Mouse (Mus musculus) forebrain, embryonic 14.5 days (tissue): ENCODE data around the gene Psma4. TPM values are rescaled to one million over a fixed set of nuclear protein-coding genes. Genes with fewer than 3 reads are reported as not detected.
"Not testable (repeated sequence)": the region's sequence is repeated elsewhere in the genome, so short reads cannot be mapped to it uniquely, and the experiment has no call there.

Source experiments
- ATAC-seq: fragments of 200-750 bp; cut with Nextera tagmentation; 2 replicates; pipeline ENCODE4 v1.8.0; 2017; ENCODE audit warnings: mild to moderate bottlenecking, moderate library complexity
- DNase-seq: peaks from one replicate; pipeline ENCODE4 v3.0.0-alpha.2; 2015; ENCODE audit warnings: low spot score
- H3K27ac ChIP-seq: fragments of 300-500 bp; sonication (generic); 2 replicates; pipeline ENCODE4 v1.5.1; 2014; ENCODE audit warnings: low read depth, mild to moderate bottlenecking, control low read depth, low read length, moderate library complexity
- H3K27me3 ChIP-seq: fragments of 300-500 bp; sonication (generic); replicated peaks from 2 replicates; pipeline ENCODE4 v1.6.1; 2014; ENCODE audit warnings: low read length, control low read depth, mixed read lengths; ENCODE audit not compliant: control insufficient read depth, insufficient read depth
- H3K36me3 ChIP-seq: fragments of 300-500 bp; sonication (generic); 2 replicates; pipeline ENCODE4 v1.6.1; 2014; ENCODE audit warnings: low read length, control low read depth; ENCODE audit not compliant: control insufficient read depth, insufficient read depth
- H3K4me1 ChIP-seq: fragments of 300-500 bp; sonication (generic); 2 replicates; pipeline ENCODE4 v1.6.1; 2014; ENCODE audit warnings: antibody characterized with exemption, low read length, control low read depth; ENCODE audit not compliant: control insufficient read depth, insufficient read depth
- H3K4me2 ChIP-seq: fragments of 300-500 bp; sonication (generic); 2 replicates; pipeline ENCODE4 v1.6.1; 2014; ENCODE audit warnings: mild to moderate bottlenecking, control low read depth, low read length
- H3K4me3 ChIP-seq: fragments of 300-500 bp; sonication (generic); 2 replicates; pipeline ENCODE4 v1.5.1; 2014; ENCODE audit warnings: low read depth, low read length, control low read depth
- H3K9ac ChIP-seq: fragments of 300-500 bp; sonication (generic); 2 replicates; pipeline ENCODE4 v1.6.1; 2014; ENCODE audit warnings: mild to moderate bottlenecking, low read length, control low read depth, moderate library complexity
- H3K9me3 ChIP-seq: fragments of 300-500 bp; sonication (generic); replicated peaks from 2 replicates; pipeline ENCODE4 v1.6.1; 2016; ENCODE audit warnings: low read length, control low read depth, mixed read lengths; ENCODE audit not compliant: control insufficient read depth
- WGBS: fragments of 180-500 bp; shearing (Covaris S2); extraction: QIAGEN DNeasy Blood & Tissue Kit; methylation state at CpG from one replicate; pipeline ENCODE4 v1.1.7; 2014; 5-methylcytosine and 5-hydroxymethylcytosine counted together
- polyA plus RNA-seq: library from polyadenylated mRNA; unstranded; fragments of >200 nt; fragmentation: Nextera tagmentation; extraction: Ambion mirVana; gene quantifications from 2 replicates; pipeline ENCODE4 v1.2.1, GENCODE M21; 2014

Psma4 gene
- polyA plus RNA-seq, 1 experiment from 2014 or later: 355 TPM

- Histone ChIP-seq H3K4me2 (no peak overlapping the region), H3K36me3 (no peaks in the 10 kb centered on the region), H3K9ac (no peak overlapping the region), H3K27ac (no peak overlapping the region), H3K4me1 (no peaks in the 10 kb centered on the region), H3K9me3 (no peaks in the 10 kb centered on the region), H3K27me3 (no peaks in the 10 kb centered on the region), H3K4me3 (no peak overlapping the region)
- no peak for DNase-seq
- 91% methylated on average over 1 of the region's 1 CpGs for WGBS
- no peak for ATAC-seq
These were observed 19.8 kb upstream of the Psma4 start for GRCm38 (mm10) chr9:54930741-54931140.

- no peak for DNase-seq
- 0% methylated on average over 1 of the region's 1 CpGs for WGBS
These were observed 18.8 kb upstream of the Psma4 start for GRCm38 (mm10) chr9:54931765-54932164.

DNA sequence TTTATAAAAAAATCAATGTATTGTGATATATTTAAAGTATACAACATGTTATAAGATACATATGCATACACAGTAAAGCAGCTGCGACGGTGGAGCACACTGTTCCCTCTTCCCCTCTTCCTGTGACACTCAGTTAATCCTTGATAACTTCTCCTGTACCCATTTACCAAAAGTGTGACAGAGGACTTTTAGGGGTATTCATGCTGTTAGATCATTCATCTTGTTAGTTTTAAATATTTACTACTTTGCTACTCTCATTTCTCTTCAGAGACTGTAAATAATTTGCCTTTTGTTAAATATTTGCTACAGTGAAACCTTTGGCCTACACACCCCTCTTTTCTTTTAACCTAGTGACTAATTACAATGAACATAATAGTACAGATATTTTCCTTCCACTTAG, 18.2 kb upstream of the Psma4 start:
- Histone ChIP-seq H3K27ac (no peak overlapping the region), H3K9me3 (no peaks in the 10 kb centered on the region), H3K4me2 (no peak overlapping the region), H3K4me1 (no peaks in the 10 kb centered on the region), H3K4me3 (no peak overlapping the region), H3K9ac (no peak overlapping the region), H3K36me3 (no peaks in the 10 kb centered on the region), H3K27me3 (no peaks in the 10 kb centered on the region)
- 63% methylated on average over 2 of the region's 2 CpGs for WGBS
- ATAC-seq (no peak), DNase-seq (no peak)

More at GRCm38 (mm10) chr9:54931765-54932164, 18.8 kb upstream of the Psma4 start:
- H3K27ac ChIP-seq: no peak overlapping the region
- H3K4me1 ChIP-seq: no peaks in the 10 kb centered on the region
- no peaks in the 10 kb centered on the region for H3K27me3 ChIP-seq
- no peak overlapping the region for H3K9ac ChIP-seq
- H3K4me3 ChIP-seq: no peak overlapping the region
- H3K9me3 ChIP-seq: no peaks in the 10 kb centered on the region
- no peak overlapping the region for H3K4me2 ChIP-seq
- no peaks in the 10 kb centered on the region for H3K36me3 ChIP-seq
- ATAC-seq: no peak

DNA sequence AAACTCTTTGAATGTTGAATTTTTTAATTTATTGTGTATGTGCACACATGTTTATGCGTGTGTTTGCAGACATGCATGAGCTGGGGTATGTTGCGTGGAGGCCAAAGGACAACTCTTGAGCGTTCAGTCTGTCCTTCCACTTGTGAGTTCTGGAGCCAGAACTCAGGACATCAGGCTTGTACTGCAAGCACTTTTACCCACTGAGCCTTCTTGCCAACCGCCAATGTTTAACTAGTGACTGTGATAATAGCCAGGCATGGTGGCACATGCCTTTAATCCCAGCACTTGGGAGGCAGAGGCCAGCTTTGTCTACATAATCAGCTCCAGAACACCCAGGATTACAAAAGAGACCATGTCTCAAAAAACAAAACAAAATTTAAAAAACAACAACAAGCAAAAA, 8.5 kb upstream of the Psma4 start:
- WGBS: 89% methylated on average over 4 of the region's 4 CpGs
- ATAC-seq: no peak
- Histone ChIP-seq H3K4me1 (no peaks in the 10 kb centered on the region), H3K4me3 (no peak overlapping the region), H3K36me3 (no peaks in the 10 kb centered on the region), H3K9me3 (no peaks in the 10 kb centered on the region), H3K27ac (no peak overlapping the region), H3K27me3 (no peaks in the 10 kb centered on the region), H3K4me2 (no peak overlapping the region), H3K9ac (no peak overlapping the region)
- DNase-seq: no peak

GRCm38 (mm10) chr9:54944467-54944866, 6.1 kb upstream of the Psma4 start:
- Histone ChIP-seq H3K4me1 (no peaks in the 10 kb centered on the region), H3K4me3 (no peak overlapping the region), H3K27me3 (no peaks in the 10 kb centered on the region), H3K9ac (no peak overlapping the region), H3K27ac (no peak overlapping the region), H3K4me2 (no peak overlapping the region), H3K36me3 (no peaks in the 10 kb centered on the region), H3K9me3 (no peaks in the 10 kb centered on the region)
- ATAC-seq (no peak), DNase-seq (no peak)
- 70% methylated on average over 2 of the region's 2 CpGs for WGBS

DNA sequence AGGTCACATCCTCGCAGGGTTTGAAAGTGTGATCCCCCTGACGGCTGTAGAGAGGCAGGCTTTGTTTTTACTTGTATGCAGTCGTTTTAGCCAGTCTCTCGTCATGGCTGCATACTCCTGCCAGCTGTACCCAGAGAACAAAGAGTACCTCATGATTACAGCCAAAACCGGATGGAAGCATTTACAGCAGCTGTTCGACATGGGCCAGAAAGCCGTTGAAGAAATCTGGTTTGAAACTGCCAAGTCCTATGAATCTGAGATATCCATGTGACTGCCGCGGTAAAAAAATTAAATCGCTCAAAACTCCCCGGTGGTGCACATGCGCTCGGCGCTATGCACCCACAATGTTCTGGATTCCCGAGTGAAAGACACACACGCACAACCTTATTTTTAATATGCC, 4.3 kb upstream of the Psma4 start:
- no peak overlapping the region for H3K4me2 ChIP-seq
- peaks cover under 1% of the 10 kb centered on the region for H3K4me1 ChIP-seq
- ATAC-seq (no peak), DNase-seq (peak; percentile 23)
- no peaks in the 10 kb centered on the region for H3K36me3 ChIP-seq
- H3K27me3 ChIP-seq: no peaks in the 10 kb centered on the region
- H3K9ac ChIP-seq: no peak overlapping the region
- H3K9me3 ChIP-seq: no peaks in the 10 kb centered on the region
- no peak overlapping the region for H3K4me3 ChIP-seq
- WGBS: 65% methylated on average over 16 of the region's 16 CpGs
- no peak overlapping the region for H3K27ac ChIP-seq

- Histone ChIP-seq H3K9me3 (no peaks in the 10 kb centered on the region), H3K4me2 (no peak overlapping the region), H3K27ac (no peak overlapping the region), H3K36me3 (peaks cover 18% of the 10 kb centered on the region), H3K4me1 (peaks cover 11% of the 10 kb centered on the region), H3K27me3 (no peaks in the 10 kb centered on the region), H3K4me3 (no peak overlapping the region), H3K9ac (no peak overlapping the region)
- no peak for DNase-seq
- no peak for ATAC-seq
These were observed 1.1 kb upstream of the Psma4 start for GRCm38 (mm10) chr9:54949465-54949864.

GRCm38 (mm10) chr9:54950162-54950561, 428 bp upstream of the Psma4 start:
- H3K27ac ChIP-seq: peak overlapping the region; percentile 71
- H3K4me2 ChIP-seq: peak overlapping the region; percentile 60
- not testable (repeated sequence) for DNase-seq, H3K9me3 ChIP-seq, H3K27me3 ChIP-seq
- H3K4me3 ChIP-seq: peak overlapping the region; percentile 93
- peaks cover 22% of the 10 kb centered on the region for H3K36me3 ChIP-seq
- H3K9ac ChIP-seq: peak overlapping the region; percentile 86
- H3K4me1 ChIP-seq: peaks cover 11% of the 10 kb centered on the region
- peak; percentile 51 for ATAC-seq
- WGBS: 46% methylated on average over 8 of the region's 8 CpGs

DNA sequence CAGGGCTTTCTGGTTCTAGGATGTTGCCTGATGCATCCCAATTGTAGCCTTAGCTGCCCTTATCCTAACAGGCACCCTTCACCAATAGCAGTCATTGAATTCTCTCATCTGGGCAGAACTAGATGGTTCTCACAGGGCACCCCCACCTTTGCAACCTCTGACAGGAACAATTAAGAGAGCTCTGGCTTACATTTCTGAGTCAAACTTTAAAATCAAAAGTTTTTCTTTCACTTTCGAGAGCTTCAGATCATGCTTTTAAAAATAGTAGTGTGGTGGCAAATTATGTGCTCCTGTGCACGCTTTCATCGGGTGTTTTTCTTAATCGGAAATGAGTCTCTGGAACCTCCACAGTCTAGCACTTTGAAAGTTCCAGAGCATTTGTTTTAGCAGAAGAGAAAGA, 10.5 kb downstream of the Psma4 start:
- no peaks in the 10 kb centered on the region for H3K9me3 ChIP-seq
- no peak for DNase-seq
- H3K27ac ChIP-seq: no peak overlapping the region
- ATAC-seq: no peak
- no peak overlapping the region for H3K4me2 ChIP-seq
- WGBS: 91% methylated on average over 4 of the region's 4 CpGs
- H3K27me3 ChIP-seq: no peaks in the 10 kb centered on the region
- no peaks in the 10 kb centered on the region for H3K4me1 ChIP-seq
- no peak overlapping the region for H3K9ac ChIP-seq
- H3K4me3 ChIP-seq: no peak overlapping the region
- H3K36me3 ChIP-seq: peaks cover 37% of the 10 kb centered on the region
